Mouse (Mus musculus): ENCODE measurements around the gene Myo1b.

DNA sequence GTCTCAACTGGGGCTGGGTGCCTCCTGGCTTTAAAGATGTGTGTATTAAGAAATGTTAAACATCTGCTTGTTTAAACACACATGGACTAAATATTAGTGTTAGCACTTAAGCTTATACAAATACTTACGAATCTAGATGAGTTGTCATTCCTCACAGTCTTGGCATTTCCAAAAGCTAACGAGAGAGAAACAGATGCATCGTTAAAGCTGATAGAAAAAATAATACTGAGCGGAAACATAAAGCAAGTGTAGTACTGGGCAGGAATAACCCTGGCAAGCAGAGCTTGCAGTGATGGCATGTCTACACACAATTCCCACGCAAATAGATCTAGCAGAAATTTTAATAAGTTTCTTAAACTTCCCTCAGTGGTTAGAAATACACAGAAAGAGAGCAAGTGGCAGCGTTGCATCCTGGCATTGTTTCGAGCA, 95.8 kb downstream of the Myo1b start:
- TF ChIP-seq POLR2A (IDR thresholded peaks at IDR 0.05; ENCODE audit: extremely low read depth, insufficient read depth, low read length): no peak
- no peak for TF ChIP-seq CTCF (IDR thresholded peaks at IDR 0.05; ENCODE audit: low read depth, low read length)

All from liver, adult 2 months (tissue).